Mouse (Mus musculus): Measurements from ENCODE around the gene Abhd2.
"Not testable (repeated sequence)": the region's sequence is repeated elsewhere in the genome, so short reads cannot be mapped to it uniquely, and the experiment has no call there.

Abhd2 gene

GRCm38 (mm10) chr7:79267690-79268388, 5.2 kb upstream of the Abhd2 start:
- no peak for DNase-seq

- no peak for DNase-seq
Observed at GRCm38 (mm10) chr7:79268897-79269296, 4.1 kb upstream of the Abhd2 start.

DNA sequence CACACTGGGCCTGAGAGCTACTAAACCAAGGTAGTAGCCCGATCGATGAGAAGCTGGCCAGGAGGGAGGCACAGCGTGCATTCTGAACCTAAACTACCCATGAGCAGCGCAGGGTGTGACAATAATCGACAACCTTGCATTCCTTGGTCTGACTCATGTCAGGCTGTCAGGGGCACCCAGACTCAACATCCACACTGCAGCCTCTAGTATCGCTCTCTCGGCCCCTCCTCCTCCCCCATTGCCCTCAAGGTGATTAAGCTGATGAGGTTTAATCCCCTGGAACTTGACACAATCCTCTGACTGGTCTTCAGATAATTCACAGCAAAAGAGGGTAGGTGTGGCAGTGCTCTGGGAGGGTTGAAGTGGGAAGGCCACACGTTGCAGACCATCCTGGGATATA, 3.6 kb upstream of the Abhd2 start:
- no peak for DNase-seq

DNA sequence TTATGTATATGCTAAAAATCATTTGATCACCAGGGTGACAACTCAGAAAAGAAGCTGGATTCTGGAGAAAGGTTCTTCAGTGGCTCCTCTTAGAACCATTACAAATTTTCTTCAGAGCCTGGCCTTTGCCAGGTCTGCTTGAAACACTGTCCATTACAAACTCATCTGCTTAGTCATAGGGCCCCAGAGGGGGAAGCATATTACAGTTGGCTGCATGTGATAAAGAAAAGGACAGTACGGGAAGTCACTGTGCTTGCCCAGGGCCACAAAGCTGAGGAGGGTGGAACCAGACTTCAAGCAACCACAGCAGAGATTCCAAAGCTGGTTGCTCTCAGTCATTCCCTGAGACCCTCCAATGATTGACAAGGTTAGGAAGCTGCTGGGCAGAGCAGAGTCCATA, 3.1 kb upstream of the Abhd2 start:
- no peak for DNase-seq

DNA sequence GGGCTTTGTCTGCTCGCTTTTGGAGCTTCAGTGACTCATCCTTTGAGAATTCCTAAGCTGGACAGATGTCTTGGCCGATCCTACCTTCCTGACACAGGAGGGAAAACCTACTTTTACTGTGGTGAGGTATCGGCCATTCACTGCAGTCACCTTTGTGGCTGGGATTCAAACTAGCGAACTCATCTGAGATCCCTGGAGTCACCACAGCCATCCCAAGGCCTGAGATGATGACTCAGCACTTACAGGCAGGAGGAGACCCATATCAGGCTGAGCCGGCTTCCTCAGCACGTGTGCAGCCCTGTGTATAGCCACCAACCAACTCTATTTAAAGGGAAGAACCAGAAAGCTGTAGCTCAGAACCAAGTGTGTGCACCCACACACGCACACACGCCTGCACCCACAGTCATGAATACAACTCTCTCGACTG, 2.0 kb upstream of the Abhd2 start:
- DNase-seq: no peak

GRCm38 (mm10) chr7:79271861-79272788, 874 bp upstream of the Abhd2 start:
- no peak for DNase-seq

DNA sequence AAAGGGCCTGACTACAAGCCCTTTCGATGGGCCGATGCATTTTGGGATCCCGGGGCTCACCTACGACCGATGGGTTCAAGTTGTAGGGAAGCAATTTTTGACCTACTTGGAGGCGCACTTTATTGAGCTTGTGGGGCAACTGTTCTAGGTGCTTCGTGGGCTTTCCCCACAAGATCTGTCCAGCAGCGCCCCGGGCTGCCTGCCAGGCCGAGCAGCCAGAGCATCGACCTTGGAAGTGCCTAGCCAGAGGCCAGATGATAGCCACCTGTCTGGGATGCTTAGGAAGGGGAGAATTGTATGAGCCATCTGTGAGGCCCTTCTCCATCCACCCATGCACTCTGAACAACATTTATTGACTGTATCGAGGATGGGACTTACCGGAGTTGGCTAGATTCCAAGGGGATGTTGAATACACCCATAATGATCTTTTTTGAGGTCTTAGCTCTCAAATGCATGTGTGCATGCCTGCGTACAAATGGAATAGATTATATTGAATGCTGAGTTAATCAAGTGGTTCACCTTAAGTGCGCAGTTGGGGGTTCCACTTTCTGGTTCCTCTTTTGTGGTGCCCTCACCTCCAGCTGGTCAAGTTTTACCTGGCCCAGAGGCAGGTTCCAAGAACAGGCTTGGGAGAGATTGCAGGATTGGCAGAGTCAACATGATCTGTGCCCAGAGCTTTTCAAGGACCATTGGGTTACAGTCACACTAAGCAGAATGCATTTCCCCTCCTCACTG, 906 bp downstream of the Abhd2 start:
- peak; percentile 71 to 77 for DNase-seq

DNA sequence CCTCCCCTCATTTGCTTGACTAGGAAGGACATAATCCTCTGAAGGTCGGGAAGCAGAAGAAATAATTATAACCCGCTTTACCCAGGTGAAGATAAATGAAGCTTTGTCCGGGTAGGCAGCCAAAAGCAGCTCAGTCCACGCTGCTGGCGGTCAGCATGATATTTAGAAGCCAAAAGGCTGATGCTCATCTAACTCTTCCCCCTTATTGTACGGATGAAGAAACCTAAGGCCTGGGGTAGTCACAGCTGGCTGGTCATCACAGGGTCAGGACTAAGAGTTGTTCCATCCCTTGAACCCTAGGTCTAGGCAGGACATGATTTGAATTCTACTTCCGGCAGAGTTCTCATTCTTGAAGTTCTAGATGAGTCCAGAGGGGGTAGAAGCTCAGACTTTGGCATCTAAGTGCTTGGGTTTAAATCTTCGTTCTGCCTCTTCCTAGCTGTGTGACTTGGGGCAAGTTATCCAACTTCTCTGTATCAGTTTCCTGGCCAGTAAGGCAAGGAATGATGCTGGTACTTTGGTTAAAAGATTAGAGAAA, 1.5 kb downstream of the Abhd2 start:
- DNase-seq: no peak

DNA sequence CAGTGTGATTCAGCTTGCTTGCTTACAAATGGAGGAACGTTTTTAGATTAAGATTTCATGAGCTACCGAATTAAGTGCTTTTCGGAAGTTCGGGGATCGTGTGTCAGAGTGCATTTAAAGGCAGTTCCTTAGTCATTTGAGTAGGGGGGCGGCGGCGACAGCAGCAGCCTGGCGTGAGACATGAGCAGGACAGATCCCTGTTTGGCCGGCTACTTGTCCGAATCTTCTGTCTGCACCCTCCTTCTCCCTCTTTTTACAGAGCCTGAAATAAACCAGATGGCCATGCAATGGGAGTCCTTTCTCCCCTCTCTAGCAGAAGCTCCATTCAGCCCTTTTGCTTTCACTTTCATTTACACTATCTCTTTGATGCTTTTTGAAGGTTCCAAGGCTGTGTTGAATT, 2.3 kb downstream of the Abhd2 start:
- DNase-seq: no peak

DNA sequence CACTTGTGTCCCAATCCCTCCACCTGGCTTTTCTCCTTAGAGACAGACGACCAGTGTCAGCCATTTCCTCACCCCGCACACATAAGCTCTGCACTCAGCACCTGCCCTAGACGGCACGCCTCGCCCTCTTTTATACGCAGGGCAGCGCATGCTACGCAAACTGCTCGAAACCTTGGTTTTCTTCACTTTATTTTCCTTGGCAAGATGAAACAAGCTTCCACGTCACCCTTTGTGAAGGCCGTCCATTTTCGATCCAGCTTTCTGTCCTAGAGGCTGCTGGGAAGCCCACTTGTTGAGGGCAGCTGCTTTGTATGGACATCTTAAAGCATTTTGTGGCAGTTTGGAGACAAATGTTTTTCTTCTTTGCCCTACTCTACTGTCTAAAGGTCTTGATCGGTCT, 5.4 kb downstream of the Abhd2 start:
- no peak for DNase-seq

DNA sequence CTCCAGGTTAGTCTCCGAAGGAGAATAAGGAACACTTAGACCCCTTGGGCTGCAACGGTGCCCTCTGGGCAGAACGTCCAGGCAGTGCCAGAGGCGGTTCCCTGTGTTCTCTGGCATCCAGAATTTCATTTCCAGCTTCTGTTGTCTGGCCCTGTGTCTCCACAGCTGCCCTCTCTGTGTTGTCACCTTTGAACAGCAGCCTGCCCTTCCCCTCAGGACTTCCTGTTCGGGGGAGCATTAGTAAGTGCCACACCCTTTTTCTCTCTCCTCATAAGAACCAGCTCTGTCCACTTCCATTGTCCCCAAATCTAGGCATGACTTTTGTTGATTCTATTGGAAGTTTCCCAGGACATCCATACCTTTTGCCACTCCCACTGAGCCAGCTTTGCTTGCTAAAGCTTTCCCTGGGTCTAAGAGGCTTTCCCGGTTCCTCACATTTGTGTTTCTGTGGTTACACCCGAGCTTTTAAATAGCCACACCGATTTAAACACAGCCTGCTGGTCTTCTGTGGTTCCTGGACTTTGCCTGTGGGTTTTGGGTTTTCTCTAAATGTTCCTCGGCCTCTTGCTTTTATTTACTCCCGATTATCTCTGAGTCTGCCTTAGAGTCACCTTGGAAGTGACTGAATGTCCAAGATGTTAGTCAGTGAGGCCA, 6.5 kb downstream of the Abhd2 start:
- DNase-seq: no peak

- no peak for DNase-seq
Observed at GRCm38 (mm10) chr7:79282883-79283670, 10.1 kb downstream of the Abhd2 start.

- DNase-seq: not testable (repeated sequence)
Observed at GRCm38 (mm10) chr7:79283671-79283941, 10.6 kb downstream of the Abhd2 start.

DNA sequence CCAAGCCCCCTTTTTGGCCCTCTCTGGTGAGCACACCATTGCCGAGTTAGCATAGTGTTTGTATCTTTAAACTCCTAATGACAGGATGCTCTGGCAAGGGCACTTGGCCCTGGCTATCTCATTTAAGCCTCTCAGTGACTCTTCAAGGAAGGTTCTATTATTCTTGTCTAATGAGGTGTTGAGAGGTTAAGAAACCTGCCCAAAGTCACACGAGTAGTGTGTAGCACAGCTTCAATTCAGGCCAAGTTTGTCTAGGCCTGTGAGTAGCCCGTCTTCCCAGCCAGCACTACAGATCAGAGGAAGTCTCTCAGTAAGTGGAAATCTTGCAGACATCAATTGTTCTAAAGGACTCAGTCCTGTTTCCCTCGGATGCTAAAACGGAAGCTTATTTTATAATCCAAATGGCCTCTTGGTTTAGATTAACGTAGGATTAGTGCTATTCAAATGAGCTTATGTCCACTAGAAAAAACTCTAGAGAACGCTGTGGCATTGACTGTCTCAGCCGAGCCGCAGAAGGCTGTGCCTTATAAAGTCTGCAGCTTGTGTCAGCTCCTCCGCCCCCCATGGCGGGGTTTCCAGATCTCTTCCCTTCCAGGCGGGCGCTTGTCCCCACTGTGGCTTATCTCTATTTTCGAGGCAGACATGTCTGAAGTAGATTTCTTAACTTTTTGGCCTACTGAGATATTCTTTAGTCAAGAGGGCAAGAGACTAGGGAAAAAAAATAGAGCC, 11.3 kb downstream of the Abhd2 start:
- DNase-seq: peak; percentile 47 to 50

- no peak for DNase-seq
Observed at GRCm38 (mm10) chr7:79284889-79285280, 11.9 kb downstream of the Abhd2 start.

- DNase-seq: no peak
Observed at GRCm38 (mm10) chr7:79285408-79285807, 12.4 kb downstream of the Abhd2 start.

GRCm38 (mm10) chr7:79287226-79287625, 14.2 kb downstream of the Abhd2 start:
- no peak for DNase-seq

- DNase-seq: no peak
Observed at GRCm38 (mm10) chr7:79287928-79288327, 14.9 kb downstream of the Abhd2 start.

DNA sequence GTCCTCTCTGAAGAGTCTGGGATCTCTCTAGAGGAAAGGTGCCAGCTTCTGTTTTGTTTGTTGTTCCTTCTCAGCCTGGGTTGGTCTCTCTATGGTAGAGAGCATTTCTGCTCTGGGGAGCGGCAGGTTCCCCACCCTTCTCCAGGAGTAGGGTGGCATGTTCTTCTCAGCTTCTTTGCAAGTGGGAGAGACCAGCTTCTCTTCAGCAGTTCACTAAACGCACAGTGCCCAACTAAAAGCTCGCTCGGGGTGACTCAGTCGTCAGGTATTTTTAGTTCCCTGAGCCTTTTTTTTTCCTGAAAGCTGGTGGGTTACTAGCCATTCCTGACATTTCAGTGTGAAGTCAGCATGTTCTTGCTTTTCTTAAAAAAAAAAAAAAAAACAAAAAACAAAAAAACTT, 15.4 kb downstream of the Abhd2 start:
- DNase-seq: no peak

DNA sequence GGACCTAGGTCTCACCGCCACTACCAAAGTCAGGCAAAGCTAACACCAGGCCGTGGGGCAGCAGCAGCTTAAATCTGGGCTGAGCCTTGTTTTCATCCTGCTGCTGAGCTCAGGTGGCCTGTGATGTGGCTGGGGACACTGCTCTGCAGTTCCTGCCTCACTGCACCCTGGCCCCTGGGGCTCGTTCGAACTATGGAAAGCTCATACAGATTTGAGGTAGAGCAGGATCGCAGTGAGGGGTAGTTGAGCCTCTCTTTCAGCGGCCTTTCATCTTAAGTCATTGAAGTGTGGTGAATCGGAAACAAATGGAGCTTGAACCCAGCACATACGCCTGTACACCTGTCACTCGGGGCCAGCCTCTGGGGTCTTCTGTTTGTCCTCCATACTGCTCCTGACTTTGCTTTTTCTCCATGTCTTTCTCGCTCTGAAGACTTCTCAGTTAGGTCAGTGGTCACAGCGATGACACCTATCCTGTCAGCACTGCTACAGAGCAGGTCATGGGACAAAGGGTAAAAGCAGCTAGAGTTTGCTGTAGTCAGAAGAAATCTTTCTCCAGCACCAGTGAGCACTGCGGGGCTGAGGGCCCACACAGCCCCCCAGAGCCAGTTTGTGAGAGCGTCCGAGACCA, 20.7 kb downstream of the Abhd2 start:
- DNase-seq: no peak

DNA sequence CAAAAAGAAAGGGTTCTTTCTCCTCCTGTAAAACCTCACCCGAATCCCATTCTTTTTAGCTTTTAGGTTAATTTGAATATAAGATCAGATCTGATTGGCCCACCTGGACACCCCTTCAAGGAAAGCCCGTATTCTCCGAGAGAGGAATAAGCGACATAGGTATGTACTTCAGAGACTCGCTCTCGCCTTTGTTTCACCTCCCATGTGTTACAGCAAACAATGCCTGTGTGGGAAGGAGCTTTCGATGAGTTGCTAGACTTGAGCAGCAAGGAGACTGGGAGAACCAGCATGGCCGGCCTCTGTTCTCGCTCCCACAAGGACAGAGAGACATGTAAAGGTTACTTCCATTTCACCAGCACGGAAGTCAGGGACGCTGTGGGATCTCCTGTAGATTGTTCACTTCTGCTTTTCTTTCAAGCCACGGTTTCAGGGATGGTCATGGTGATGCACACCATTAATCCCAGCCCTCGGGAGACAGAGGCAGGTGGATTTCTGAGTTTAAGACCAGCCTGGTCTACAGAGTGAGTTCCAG, 21.5 kb downstream of the Abhd2 start:
- DNase-seq: no peak
